Mouse (Mus musculus) heart, postnatal 14 days (tissue): ENCODE measurements around the gene Hhatl. TPM values are rescaled to one million over a fixed set of nuclear protein-coding genes. Genes with fewer than 3 reads are reported as not detected.

Source experiments
- DNase-seq, 2 experiments: peaks; one replicate each; pipeline ENCODE4 v3.0.0; 2021 to 2022
- intact Hi-C: fragments of 180-260 bp; cut with DNase I; formaldehyde crosslinking; loops from one replicate; pipeline ENCODE4 v1.15.1; 2025
- long read RNA-seq, 2 experiments: library from polyadenylated mRNA; stranded (forward); transcript quantifications; one replicate each; pipeline ENCODE4 v2.0.0; 2021
- total RNA-seq, 2 experiments: library from RNA; stranded (reverse); gene quantifications; 2 replicates each; pipeline ENCODE4 v1.2.3; 2021

Hhatl gene
- 100 to 1,000 TPM; 118 to 123 TPM for total RNA-seq
- long read RNA-seq, experiment 1, transcript Hhatl-201 (12 exons, 1,870 nt): major isoform, 133 of 252 reads
- long read RNA-seq, experiment 1, partial matches to known transcripts: 79 of 252 reads
- long read RNA-seq, experiment 1, other reads (novel, unspliced or antisense): 40 of 252 reads
- long read RNA-seq, experiment 2, transcript Hhatl-201 (12 exons, 1,870 nt): major isoform, 99 of 228 reads
- long read RNA-seq, experiment 2, partial matches to known transcripts: 46 of 228 reads
- long read RNA-seq, experiment 2, other reads (novel, unspliced or antisense): 83 of 228 reads

DNA sequence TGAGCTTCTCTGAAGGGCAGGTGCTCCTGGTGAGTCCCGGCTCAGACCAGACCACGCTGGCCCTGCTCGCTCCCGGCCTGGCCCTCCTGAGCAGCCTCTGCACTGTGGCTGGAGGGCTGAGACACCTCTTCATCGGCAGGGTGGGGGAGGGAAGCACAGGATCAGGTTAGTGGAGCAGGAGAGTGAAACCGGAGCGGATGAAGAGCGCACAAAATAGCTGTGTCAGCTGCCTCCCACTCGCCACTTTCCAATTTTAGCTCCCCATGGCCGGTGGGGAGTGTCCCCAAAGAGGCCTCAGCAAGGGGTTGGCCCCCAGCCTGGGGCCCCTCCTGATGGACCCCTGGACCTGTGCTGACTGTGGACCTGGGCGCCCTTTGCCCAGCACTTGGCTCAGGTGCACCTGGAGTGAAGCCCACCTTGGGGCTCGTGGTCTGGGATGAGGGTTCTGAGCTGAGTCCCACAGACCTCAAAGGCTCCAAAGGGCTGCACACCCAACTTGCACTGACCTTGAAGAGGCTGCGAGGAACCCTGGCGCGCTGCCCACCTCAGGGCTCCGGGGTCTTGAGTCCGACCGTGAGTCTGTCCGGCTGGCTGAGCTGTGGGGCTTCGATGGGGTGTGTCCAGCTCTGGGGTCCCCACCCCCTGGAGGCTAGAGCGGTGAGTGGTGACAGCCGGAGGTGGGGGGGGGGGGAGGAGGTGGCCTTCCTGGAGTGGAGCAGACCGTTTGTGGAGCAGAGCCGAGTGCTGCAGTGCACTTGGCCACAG, at the start of gene Hhatl:
Hhatl (minus strand) TSS at position 751 of the 765 bp plus-strand sequence.
- peak; percentile 45 to 63 for DNase-seq
- intact Hi-C loops: no loop called here

DNA sequence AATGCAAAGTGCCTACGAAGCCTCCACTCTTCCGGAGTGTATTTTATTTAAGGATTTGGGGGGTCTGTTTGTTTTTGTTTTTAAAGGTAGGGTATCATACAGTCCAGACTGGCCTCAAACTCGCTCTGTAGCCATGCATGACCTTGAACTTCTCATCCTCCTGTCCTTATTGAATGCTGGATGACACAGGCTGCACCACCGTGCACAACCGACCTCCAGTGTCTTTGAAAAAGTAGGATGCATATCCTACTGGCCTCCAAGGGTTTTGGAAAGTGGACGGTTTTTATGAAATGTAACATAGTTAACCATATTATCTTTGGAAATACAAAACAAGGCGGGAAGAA, 47.3 kb upstream of the Hhatl start:
- no peak for DNase-seq
- intact Hi-C loops: no loop called here

DNA sequence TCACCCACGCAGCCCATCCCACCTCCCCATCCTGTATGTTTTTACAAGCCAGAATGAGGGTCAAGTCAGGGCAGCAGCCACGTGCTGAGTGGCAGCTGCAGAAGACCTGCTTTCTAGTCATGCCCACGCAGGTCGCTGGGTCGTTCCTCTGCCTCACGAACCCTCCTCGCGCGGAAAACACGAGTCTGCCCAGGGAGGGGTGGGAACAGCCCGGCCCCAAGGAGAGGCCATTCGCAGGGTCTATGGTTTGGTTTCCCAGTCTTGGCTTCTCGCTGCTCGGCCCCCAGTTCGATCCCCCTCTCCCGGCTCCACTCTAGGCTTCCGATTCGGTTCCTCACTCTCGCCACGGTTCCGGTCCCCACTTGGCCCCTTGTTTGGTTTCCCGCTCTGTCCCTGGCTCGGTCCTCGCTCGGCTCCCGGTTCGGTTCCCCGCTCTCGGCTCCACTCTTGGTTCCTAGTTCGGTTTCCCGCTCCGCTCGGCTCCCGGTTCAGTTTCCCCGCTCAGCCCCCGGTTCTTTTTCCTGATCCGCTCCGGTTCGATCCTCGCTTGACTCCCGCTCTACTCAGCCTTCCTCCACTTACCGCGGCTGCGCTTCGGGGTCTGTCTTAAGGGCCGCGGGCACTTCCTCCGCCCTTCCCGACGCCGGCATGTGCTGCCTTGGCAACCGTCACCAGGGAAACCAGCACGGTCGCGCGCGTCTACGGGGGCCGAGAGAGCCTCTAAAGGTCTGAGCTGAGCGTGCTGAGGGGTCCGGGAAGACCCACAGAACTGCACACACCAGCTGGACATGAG, 46.7 kb upstream of the Hhatl start, which contains the start of gene Ccdc13:
Ccdc13 (minus strand) TSS at position 633 of the 793 bp plus-strand sequence.
- intact Hi-C loops: no loop called here
- DNase-seq: peak; percentile 73 to 83

DNA sequence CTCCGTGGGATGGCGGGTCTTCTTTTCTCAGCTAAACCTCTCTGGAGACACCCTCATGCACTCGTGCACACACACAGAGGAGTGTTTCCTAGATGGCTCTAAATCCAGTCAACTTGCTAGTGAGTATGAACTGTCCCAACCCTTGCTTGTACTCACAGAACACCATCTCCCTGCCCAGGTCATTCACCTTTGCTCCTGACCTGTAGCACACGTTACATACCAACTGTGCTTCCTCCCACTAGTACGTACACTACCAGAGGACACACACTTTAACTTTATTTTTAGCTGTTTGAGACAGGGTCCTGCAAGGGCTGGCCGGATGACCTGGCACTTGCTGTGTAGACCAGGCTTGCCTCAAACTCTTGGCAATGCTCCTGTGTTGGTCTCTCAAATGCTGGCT, 45.7 kb upstream of the Hhatl start:
- intact Hi-C loops: no loop called here
- no peak for DNase-seq

DNA sequence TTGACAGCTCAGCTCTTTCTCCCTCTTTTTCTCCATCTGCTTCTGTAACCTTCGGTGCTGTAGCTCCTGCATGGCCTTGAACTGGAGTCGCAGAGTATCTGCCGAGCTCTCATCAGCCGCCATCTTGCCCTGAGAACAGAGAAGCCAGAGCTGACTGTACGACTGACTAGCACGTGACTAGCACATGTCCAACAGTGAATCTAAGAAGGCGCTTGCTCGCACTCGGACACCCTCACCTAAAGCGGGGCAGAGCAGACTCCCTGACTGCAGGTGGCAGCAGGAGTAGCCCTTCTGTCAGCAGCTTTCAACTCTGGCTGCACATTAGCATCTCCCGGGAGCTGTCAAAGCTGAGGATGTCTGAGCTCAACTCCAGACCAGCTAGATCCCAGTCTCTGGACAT, 41.5 kb upstream of the Hhatl start:
- intact Hi-C loops: loop anchor here (5.0 kb wide), 2 partner anchors 43 to 72 kb away; no protein-coding TSS in a partner anchor

DNA sequence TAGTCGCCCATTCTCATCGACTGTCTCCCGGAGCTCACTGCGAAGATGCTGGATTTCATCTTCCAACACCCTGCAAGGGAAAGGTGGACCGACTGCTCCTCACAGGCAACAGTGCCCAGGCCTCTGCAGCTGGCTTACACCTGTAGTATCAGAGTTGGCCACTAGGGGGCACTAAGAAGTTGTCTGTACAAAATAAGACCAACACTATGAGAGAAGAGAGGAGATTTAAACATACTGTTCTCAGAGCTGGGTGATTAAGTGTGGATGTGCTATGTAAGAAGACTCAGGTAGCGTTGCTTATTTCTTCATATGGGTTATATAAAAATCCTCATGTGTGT, 38.6 kb upstream of the Hhatl start:
- intact Hi-C loops: loop anchor here (2.0 to 5.0 kb wide), 3 partner anchors 46 to 134 kb away; no protein-coding TSS in a partner anchor
- peak; percentile 78 to 90 for DNase-seq

More for the DNA sequence above, 41.5 kb upstream of the Hhatl start:
- no peak for DNase-seq

DNA sequence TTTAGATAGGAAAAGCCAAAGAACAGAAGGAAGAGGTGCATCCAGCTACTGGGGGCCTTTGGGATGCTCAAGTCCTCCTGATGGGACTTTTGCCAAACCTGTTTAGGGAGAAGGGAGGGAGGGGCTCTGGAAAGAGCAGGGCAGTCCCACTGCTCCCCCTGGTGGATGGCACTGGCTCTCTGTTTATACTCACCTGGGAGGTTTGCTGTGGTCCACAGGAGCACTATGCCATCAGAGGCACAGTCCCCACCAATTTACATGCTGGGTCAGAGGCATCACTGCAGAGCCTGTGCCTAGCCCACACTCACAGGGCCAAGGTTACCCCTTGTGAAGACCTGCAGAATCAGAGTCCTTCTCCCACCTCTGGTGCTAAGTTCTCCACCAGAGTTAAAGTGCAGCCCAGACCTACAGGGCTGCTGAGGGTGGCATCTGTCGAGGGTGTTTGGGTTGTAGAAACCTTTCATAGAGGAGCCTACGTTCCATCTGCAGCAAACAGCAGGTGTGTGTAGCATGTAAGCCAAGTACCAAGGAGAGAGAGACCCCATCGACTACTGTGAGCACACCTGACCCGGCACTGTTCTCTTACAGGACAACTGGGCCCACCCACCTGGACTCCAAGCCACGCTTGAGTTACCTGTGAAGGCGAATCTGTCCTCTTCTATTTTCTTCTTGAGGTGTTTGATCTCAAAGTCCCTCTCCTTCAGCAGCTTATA, 38.1 kb upstream of the Hhatl start:
- DNase-seq: peak; percentile 62 to 70
- intact Hi-C loops: loop anchor here (2.0 to 5.0 kb wide), 3 partner anchors 47 to 134 kb away; no protein-coding TSS in a partner anchor

DNA sequence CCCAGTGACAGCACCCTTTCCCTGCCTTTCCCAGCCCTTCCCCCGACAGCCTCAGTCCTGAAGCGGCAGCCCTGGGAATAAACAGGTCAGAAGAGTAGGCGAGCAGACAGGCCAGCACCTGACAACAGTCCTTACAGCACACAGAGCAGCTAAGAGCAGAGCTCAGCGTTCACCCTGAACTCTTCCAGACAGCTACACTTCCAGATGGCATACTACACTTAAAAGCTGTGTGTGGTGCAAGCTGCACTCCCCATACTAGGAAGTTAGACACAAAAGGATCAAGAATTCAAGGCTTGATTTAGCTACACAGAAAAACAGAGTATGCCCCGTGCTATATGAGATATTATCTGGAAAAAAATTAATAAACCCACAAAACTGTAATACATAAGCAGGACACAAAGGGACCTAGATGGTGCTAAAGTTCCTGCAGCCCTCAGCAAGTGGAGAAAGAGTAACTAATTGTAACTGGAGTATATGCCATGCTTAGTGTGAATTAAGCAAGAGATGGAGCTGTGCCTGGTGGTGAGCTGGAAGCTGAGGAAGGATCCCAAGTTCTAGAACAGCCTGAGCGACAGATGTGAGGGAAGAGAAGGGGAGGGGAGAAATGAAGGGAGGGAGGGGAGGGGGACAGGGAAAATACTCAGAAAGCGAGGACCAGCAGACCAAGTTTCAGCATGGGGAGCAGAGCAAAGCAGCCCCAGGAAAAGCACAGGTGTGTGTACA, 37.1 kb upstream of the Hhatl start:
- intact Hi-C loops: no loop called here
- no peak for DNase-seq

DNA sequence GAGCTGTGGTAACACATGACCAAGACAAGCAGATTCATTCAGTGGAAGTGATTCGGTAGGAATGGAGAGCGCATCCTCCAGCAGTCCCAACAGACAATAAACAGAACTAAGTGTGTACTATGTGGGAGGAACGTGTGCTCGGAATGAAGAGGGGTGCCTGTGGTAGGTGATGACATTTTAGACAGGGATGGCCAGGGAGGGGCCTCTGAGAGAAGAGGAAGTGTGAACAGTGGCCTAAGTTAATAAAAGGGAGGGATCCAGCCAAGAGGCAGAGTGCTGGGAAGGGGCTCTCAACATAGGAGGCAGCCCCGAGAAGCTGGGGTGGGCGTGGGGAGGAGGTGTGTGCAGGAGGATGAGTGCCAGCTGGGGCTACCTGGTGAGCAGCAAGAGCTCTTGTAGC, 36.0 kb upstream of the Hhatl start:
- intact Hi-C loops: no loop called here
- no peak for DNase-seq

DNA sequence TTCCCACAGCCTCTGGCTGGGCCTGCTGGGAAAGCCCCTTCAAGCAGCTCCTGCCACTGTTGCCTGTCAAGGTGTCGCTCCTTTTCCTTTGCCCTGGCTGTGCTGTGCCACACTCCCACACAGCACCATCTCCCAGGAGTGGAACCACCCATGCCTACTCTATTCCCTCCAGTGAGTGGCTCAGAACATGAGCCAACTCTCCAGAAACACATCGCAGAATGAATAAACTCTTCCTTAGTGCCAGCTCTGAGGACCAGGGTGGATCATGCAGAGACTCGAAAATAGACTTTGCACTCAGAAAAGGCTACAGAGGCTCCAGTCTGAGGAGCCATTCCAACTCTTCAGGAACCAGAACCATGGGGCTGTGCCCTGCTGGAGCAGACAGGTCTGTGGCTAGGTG, 34.0 kb upstream of the Hhatl start:
- intact Hi-C loops: no loop called here

DNA sequence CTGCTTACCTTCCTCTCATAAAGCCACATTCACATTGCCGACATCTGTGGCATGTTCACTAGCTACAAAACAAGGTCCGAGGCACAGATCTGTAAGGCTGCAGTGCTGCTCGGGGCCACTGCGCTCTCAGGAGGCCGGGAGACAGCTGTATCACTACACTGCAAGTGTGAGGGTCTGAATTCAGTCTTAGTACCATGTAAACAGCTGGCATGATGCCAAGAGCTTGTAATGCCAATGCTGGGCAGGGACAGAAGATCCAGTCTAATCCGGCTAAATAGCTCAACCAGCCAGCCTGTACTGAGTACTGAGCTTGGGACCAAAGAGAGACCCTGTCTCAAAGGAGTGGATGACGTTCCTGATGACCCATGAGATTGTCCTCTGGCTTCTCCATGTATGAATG, 31.7 kb upstream of the Hhatl start:
- intact Hi-C loops: no loop called here
- DNase-seq: no peak

More for the DNA sequence above, 34.0 kb upstream of the Hhatl start:
- no peak for DNase-seq

DNA sequence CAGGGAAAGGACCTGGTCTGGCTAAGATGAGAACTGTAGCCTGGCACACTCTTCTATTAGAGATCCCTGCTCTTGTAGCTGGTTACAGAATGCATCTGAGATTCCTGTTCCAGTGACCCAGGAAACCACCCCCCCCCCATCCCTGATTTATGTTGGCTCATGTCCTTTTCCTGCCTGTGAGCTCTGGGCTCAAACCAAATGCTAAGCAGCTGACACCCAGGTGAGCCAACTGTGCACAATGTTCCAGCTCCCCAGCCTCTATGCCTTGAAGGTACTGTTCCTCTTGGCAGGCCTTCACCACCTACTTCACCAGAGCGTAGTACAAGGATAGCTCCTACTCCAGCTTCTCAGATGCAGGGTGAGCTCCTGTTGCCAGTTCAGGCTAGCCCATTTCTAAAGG, 30.7 kb upstream of the Hhatl start:
- intact Hi-C loops: no loop called here

DNA sequence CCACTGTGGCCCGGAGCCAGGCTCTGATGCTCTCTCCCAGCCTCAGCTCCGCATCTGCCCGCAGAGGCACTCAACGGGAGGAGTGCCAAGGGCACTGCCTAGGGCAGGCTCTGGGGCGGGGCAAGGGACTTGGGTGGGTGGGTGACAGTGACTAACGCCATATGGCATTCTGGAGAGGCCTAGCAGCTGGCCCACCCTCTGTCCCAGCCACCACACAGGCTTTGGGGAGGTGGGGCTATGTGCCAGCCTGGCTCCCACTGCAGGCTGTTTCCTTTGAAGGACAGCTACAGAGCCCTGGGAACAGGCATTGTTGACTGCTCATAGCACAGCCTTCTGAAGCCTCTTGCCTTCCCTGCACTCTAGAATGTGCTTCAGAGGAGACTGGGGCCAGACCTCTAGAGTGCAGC, 30.3 kb upstream of the Hhatl start:
- peak in 1 of 2 experiments; percentile 38 for DNase-seq
- intact Hi-C loops: no loop called here

More for the DNA sequence above, 30.7 kb upstream of the Hhatl start:
- peak; percentile 32 for DNase-seq

DNA sequence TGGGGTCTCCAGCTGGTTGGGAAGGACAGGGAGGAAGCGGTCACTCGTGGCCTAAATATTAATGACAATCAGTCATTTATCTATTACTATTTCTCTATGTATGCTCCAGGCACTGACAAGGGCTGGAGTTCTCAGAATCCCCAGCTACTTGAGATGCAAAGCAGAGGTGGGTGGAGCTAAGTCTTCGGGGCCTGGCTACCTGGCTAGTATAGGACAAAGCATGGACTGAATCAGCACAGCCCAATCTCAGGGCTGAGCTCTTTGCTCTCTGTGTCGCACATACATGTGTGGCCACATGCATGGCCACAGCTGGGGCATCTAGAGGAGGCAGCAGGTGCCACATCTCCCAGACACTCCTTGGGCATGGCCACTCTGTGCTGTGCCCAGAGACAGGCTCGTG, 28.5 kb upstream of the Hhatl start:
- DNase-seq: no peak
- intact Hi-C loops: no loop called here

DNA sequence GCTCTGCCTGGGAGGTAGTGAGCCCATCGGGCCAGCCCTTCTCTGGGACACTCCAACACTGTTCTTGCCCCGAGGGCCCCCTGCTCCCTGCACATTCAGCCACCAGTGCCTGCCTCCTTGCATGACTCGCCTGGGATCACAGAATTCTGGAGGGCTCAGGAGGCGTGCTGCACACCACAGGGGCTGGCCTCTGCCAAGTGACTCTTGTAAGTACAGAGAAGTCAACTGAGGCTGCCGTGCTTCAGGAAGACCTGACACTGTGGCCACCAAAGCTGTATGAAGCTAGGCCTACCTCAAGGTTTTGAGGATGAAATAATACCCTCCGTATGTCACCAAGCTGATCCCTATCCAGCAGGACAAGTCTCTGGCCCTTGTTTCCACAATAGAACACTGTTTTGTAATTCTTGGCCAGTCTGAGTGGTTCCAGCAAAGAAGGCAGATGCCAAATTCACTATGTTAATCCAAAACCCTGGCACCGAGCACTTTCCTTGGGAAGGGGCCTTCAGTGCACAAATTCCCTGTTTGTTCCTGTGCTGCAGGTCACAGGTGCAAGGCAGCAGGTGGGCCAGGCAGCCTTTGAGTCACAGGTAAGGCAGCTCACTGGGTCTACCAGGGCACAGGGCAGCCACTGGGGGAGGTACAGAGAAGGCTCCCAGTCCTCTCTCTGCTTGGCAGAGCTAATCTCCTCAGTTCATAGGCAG, 27.6 kb upstream of the Hhatl start:
- intact Hi-C loops: no loop called here
- DNase-seq: no peak

DNA sequence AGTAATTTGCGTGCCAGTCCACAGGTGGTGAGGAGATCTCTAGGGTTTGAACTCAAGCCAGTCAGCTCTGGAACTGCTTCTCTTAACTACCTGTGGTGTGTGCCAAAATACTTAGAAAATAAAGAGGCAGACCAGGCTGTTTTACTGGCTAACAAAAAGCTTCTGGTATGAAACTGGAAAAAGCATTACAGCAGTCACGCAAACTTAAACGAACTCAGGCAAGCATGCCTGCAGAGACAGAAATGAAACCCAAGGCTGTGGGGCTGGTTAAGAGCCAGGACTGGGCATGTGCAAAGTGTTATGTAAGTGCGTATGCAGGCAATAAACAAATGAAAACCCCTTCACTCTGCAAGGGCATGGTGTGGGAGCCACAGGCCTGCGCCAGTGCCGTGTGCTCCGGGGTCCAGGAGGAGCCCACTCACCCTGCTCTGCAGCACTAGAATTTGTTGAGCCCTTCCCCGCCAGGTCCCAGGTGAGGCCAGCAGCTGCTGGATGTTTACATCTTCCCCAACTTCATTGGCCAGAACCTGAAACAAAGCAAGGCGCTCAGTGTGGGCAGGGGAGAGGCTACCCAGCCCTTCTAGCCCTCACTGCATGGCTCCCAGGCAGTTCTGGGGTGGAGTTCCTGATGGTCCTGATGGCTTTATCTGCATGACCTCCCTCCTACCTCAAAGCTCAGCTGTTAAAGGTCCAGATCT, 26.9 kb upstream of the Hhatl start:
- no peak for DNase-seq
- intact Hi-C loops: no loop called here

DNA sequence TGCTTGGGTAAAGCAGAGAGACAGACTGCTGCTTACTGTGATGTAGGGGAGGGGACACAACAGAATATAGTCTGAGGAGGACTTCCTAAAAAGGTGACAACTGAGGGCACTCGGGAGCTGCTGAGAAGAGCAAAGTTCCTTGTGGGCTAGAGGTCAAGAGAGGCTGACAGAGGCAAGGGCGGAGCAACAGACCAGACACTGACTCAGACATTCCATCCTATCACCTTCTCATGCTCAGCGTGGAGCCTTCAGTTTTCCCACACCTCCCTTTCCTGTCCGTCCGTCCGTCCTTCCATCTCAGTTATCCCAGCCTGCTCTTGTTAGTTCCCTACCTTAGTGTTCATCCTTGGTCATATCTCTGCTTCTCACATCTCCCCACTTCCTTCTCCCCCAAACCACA, 22.9 kb upstream of the Hhatl start:
- intact Hi-C loops: no loop called here
- DNase-seq: no peak

DNA sequence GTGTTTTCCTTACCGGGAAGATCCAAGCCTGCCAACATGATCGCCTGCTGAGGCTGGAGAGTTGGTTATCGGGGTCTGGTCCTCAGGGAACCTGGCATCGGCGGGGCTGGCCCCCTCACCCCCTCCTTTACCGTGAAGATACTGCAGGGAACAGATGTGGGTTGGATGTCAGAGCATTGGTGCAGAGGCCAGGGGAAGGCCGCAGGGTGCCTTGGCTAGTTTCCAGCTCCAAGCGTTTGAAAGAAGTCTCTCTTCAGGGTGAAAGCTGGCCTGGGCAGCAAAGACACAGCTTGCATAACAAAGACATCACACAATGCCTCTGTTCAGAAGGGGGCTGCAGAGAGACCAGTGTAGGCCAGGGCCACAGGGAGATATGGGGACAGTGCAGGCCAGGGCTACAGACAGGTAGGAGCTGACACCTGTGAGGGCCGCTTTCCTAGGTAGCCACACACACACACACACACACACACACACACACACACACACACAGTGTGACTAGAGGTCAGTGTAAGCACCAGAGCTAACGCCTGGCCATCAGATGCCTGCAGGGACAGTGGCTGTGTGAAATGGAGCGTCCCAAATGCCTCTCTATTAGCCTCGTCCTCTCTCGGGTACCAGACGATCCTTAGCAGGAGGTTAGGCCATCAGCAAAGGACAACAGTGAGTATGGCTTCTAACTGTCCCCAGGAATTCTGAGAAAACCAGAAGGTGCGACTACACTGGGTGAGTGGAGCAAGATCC, 17.9 kb upstream of the Hhatl start:
- intact Hi-C loops: no loop called here
- peak in 1 of 2 experiments; percentile 27 for DNase-seq
